Mouse (Mus musculus) testis, adult 2 months (tissue): ENCODE measurements around the gene Txn1. TPM values are rescaled to one million over a fixed set of nuclear protein-coding genes. Genes with fewer than 3 reads are reported as not detected.
A peak's percentile ranks its signal among the peaks of the same experiment; 100 is the strongest.

Experiments
- H3K27ac ChIP-seq: fragments of 200-500 bp; 2 replicates; pipeline ENCODE4 v1.5.1; 2012; ENCODE audit warnings: low read depth, low read length; ENCODE audit not compliant: control insufficient read depth, insufficient read depth
- H3K27me3 ChIP-seq: fragments of 200-500 bp; 2 replicates; pipeline ENCODE4 v1.6.1; 2012; ENCODE audit warnings: mild to moderate bottlenecking, low read length, moderate library complexity; ENCODE audit not compliant: control insufficient read depth, insufficient read depth
- H3K36me3 ChIP-seq: fragments of 200-500 bp; 2 replicates; pipeline ENCODE4 v1.6.1; 2012; ENCODE audit warnings: mild to moderate bottlenecking, low read length; ENCODE audit not compliant: control insufficient read depth, insufficient read depth
- H3K4me1 ChIP-seq: fragments of 200-500 bp; 2 replicates; pipeline ENCODE4 v1.6.1; 2012; ENCODE audit warnings: low read length; ENCODE audit not compliant: control insufficient read depth, insufficient read depth
- H3K4me3 ChIP-seq: fragments of 200-500 bp; 2 replicates; pipeline ENCODE4 v1.5.1; 2012; ENCODE audit warnings: low read depth, mild to moderate bottlenecking, low read length, moderate library complexity, mixed read lengths; ENCODE audit not compliant: control insufficient read depth
- CTCF ChIP-seq: fragments of 200-500 bp; IDR thresholded peaks from 2 replicates; pipeline ENCODE4 v1.5.1; 2012; ENCODE audit warnings: low read depth, mild to moderate bottlenecking, inconsistent platforms, low read length, moderate library complexity; ENCODE audit not compliant: control insufficient read depth, insufficient read depth, insufficient replicate concordance
- POLR2A ChIP-seq: fragments of 200-500 bp; IDR thresholded peaks from 2 replicates; pipeline ENCODE4 v1.6.1; 2012; ENCODE audit warnings: low read depth, mild to moderate bottlenecking, inconsistent platforms, low read length, moderate library complexity; ENCODE audit not compliant: control insufficient read depth
- polyA plus RNA-seq: library from polyadenylated mRNA; depleted of rRNA; stranded (reverse); fragments of >200 nt; gene quantifications from 2 replicates; pipeline ENCODE4 v1.2.3, GENCODE M21; 2012

The Txn1 gene
- polyA plus RNA-seq, 1 experiment: 19.7 TPM

DNA sequence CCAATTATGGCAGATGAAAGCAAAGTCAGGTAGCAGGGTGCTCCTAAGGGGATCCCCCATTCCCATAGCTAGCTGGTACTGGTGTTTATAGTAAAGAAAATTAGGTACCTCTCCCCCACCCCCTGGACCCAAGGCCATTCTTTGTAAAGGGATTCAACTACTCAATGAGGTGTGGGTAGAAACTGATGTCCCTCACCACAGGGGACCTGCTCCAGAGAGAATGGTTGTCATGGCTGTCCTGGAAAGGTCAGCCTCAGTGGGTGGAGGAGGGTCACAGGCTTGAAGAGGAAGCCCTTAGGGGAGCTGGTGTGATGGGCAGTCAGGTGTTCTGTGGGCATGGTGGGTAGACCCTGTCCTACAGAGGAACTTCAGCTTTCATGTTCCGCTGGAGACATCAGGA is 35.7 kb downstream of the Txn1 start:
- Histone ChIP-seq H3K4me3 (no peak overlapping the region), H3K4me1 (peaks cover 13% of the 10 kb centered on the region), H3K27me3 (no peaks in the 10 kb centered on the region), H3K36me3 (no peaks in the 10 kb centered on the region), H3K27ac (no peak overlapping the region)
- TF ChIP-seq CTCF (no peak), POLR2A (no peak)

DNA sequence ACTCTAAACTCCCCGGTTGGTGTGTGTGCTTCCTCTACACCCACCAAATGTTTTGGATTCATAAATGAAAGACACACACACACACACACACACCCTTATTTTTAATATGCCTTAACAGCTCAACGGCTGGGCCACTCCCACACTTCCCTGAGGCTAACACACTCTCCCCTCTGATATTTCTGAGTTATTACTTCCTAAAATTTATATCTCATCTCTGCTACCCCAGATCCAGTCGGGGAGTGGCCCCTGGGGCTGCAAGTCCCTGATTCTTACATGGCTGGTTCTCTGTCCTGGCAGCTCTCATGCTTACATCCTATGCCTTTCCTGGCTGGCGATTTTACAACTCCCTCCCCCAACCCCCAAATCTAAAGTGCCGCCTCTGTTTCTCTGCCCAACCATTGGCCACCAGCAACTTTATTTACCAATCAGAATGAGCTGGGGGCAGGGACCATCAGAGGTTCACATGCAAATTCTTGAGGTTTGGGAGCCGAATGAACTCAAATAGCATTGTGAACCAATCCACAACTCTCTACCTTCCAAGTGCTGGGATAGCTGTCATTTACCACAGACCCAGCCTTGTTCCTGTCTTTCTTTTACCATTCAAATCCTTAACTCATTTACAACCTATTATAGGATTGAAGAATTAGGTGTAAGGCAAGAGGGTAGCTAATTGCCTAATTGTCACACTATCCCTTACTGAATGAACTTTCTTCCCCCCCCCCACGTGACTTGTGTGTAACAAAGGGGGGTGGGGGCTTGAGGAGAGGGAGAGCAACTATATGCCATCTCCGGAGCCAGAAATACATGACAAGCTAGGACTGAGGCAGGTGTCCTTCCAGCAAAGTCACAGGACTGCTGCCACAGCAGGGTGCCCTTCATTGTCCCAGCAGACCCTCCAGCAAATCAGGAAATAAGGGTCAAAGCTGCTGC is 36.5 kb downstream of the Txn1 start:
- Histone ChIP-seq H3K4me3 (no peak overlapping the region), H3K27me3 (no peaks in the 10 kb centered on the region), H3K4me1 (peaks cover 21% of the 10 kb centered on the region), H3K36me3 (no peaks in the 10 kb centered on the region), H3K27ac (no peak overlapping the region)
- TF ChIP-seq CTCF (no peak), POLR2A (no peak)

DNA sequence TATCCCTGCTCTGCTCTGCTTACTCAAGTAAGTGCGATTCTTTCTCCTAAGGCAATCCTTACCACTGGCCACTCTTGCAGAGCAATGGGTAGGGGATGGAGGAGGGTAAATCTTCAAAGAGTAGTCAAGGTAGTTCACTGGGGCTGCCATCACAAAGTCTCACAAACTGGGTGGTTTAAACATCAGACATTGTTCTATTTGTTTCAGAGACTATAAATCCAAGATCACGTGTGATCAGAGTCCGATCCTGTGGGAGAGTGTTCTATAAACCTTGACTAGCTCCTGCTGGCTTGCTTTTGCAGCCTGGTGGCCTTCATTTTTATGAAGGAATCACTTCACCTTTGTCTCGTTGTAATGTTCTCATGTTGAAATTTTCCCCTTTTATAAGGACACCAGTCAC is 39.5 kb downstream of the Txn1 start:
- no peak overlapping the region for H3K4me3 ChIP-seq
- H3K27ac ChIP-seq: no peak overlapping the region
- no peaks in the 10 kb centered on the region for H3K36me3 ChIP-seq
- TF ChIP-seq CTCF: no peak
- no peak for TF ChIP-seq POLR2A
- no peaks in the 10 kb centered on the region for H3K27me3 ChIP-seq
- H3K4me1 ChIP-seq: peaks cover 17% of the 10 kb centered on the region

DNA sequence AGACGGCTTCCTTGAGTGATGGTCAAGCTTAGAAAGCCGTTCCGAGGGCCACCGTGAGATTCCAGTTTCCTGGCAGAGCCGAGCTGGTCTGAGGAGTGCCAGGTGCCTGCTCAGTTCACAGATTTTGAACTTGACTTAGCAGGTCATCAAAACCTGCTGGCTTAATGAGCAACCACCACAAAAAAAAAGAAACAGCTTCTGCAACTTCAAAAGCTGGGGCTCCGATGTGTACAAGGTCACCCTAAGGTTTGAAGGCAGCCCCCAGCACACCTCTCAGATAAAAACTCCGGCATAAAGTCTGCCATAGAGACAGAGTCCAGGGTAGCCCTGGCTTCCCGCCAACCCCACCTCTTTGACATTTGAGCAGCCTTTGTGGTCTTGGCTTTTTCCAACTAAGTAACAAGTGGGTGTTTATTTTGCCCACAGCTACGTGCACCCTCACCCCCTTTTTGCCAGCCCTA is 40.0 kb downstream of the Txn1 start, which contains the start of gene D630039A03Rik:
D630039A03Rik (minus strand) TSS at position 97 of the 461 bp plus-strand sequence.
- Histone ChIP-seq H3K27ac (no peak within 1 kb of the TSS), H3K4me3 (peak within 1 kb of the TSS; percentile 24; the same call in 1 of the 2 replicates), H3K27me3 (no peaks in the 10 kb centered on the region), H3K36me3 (no peaks in the 10 kb centered on the region), H3K4me1 (peaks cover 17% of the 10 kb centered on the region)
- TF ChIP-seq CTCF: no peak
- TF ChIP-seq POLR2A: no peak

DNA sequence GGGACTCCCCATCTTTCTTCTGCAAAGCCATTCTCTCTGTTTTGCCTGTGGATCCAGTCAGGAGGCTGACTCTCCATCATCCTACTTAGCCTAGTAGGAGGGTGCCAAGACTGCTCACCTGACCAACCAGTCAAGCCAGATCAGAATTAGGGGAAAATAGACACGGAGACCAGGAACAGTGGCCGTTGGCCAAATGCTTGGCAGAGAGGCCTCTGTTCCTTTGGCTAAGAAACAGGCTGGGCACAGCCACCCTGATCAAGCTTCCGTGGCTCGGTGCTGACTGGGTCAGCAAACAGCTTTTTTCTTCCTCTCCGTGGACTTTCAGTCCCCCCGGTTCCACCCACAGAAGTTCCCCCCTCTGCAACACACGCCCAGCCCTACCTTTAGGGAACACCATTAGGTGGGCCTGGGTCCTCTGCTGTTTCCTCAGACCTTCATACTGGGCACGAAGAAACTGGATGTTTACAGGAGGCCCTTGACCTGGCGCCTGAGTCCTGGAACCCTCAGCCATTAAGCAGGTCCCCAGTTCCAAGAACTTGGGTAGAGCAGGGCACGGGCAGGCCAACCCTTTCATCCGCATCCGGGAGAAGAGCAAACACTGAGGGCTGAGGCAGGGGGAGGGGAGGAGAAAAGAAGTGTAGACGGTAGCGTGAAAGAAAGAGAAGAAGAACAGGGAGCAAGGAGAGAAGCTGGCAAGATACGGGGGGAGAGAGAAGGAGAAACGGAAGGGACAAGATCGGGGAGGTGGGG is 40.8 kb downstream of the Txn1 start:
- peak overlapping the region; percentile 24; the same call in 1 of the 2 replicates for H3K4me3 ChIP-seq
- no peak overlapping the region for H3K27ac ChIP-seq
- TF ChIP-seq POLR2A (no peak), CTCF (no peak)
- peaks cover 17% of the 10 kb centered on the region for H3K4me1 ChIP-seq
- no peaks in the 10 kb centered on the region for H3K36me3 ChIP-seq
- H3K27me3 ChIP-seq: no peaks in the 10 kb centered on the region

DNA sequence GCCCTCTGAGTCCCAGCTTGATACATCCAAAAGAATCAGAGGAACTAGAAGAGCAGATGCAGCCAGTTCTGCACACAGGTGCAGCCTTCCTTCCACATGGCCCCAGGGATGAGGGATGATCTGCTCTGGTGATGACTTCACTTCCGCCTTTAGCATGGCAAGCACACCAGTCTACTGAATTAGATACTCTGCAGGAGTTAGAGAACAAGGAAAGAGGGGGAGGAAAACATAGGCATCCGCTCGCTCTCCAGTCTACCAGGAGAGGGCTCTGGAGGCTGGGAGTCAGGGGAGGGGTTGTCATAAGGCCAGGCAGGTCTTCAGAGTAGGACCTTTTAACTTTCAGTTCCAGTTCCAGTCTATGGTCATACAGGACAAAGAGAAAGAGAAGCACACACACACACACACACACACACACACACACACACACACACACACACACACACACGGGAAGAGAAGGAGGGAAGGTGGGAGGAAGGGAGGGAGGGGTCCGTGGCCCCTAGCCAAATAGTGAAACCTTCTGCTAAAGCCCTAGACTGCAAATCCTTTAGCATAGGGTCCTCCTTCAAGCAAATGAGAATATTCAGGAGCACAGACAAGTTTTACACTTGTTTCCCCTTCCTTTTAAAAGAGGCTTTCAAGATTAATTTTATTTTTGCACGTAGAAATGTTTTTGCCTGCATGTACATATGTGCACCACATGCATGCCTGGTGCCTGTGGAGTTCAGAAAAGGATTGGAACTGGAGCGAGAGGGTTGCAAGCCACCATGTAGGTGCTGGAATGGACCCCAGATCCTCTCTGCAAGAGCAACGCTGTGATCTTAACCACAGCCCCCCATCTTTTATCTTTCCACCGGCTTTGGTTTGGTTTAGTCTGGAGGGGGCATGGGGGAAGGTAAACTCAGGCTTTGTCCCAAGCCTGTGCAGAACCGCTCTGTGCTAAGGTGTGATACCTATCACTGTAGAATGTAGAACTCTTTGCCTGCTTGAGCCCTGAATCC is 41.7 kb downstream of the Txn1 start:
- TF ChIP-seq CTCF (no peak), POLR2A (no peak)
- H3K36me3 ChIP-seq: no peaks in the 10 kb centered on the region
- H3K27me3 ChIP-seq: no peaks in the 10 kb centered on the region
- peaks cover 17% of the 10 kb centered on the region for H3K4me1 ChIP-seq
- H3K4me3 ChIP-seq: no peak overlapping the region
- H3K27ac ChIP-seq: no peak overlapping the region
